Mouse (Mus musculus) intestine, embryonic 14.5 days (tissue): ENCODE data around the gene Setd7. TPM values are rescaled to one million over a fixed set of nuclear protein-coding genes. Genes with fewer than 3 reads are reported as not detected.

ENCODE experiments used
- ATAC-seq: fragments of 200-750 bp; cut with Nextera tagmentation; replicated peaks from 2 replicates; pipeline ENCODE4 v1.8.0; 2017; ENCODE audit warnings: low read depth, moderate number of reproducible peaks, moderate TSS enrichment, moderate library complexity; ENCODE audit not compliant: low FRiP score, low TSS enrichment
- DNase-seq: peaks from one replicate; pipeline ENCODE4 v3.0.0-alpha.2; 2018; ENCODE audit warnings: low spot score
- H3K27ac ChIP-seq: fragments of 300-500 bp; sonication (generic); 2 replicates; pipeline ENCODE4 v1.5.1; 2014; ENCODE audit warnings: low read depth, mild to moderate bottlenecking, control low read depth
- H3K27me3 ChIP-seq: fragments of 300-500 bp; sonication (generic); replicated peaks from 2 replicates; pipeline ENCODE4 v1.6.1; 2014; ENCODE audit warnings: low read length, control low read depth; ENCODE audit not compliant: control insufficient read depth, insufficient read depth
- H3K36me3 ChIP-seq: fragments of 300-500 bp; sonication (generic); 2 replicates; pipeline ENCODE4 v1.6.1; 2014; ENCODE audit warnings: low read length, control low read depth; ENCODE audit not compliant: control insufficient read depth, insufficient read depth
- H3K4me1 ChIP-seq: fragments of 300-500 bp; sonication (generic); replicated peaks from 2 replicates; pipeline ENCODE4 v1.6.1; 2014; ENCODE audit warnings: low read length, control low read depth, mixed read lengths; ENCODE audit not compliant: control insufficient read depth, insufficient read depth
- H3K4me2 ChIP-seq: fragments of 300-500 bp; sonication (generic); 2 replicates; pipeline ENCODE4 v1.6.1; 2014; ENCODE audit warnings: low read length
- H3K4me3 ChIP-seq: fragments of 300-500 bp; sonication (generic); 2 replicates; pipeline ENCODE4 v1.5.1; 2014; ENCODE audit warnings: low read depth, low read length, control low read depth, mixed read lengths
- H3K9ac ChIP-seq: fragments of 300-500 bp; sonication (generic); 2 replicates; pipeline ENCODE4 v1.6.1; 2014; ENCODE audit warnings: mild to moderate bottlenecking, low read length
- H3K9me3 ChIP-seq: fragments of 300-500 bp; sonication (generic); 2 replicates; pipeline ENCODE4 v1.6.1; 2016; ENCODE audit warnings: low read length, control low read depth; ENCODE audit not compliant: control insufficient read depth
- WGBS: fragments of 180-500 bp; shearing (Covaris S2); extraction: QIAGEN DNeasy Blood & Tissue Kit; methylation state at CpG from one replicate; pipeline ENCODE4 v1.1.7; 2014; 5-methylcytosine and 5-hydroxymethylcytosine counted together
- polyA plus RNA-seq: library from polyadenylated mRNA; unstranded; fragments of >200 nt; fragmentation: Nextera tagmentation; extraction: Ambion mirVana; gene quantifications from 2 replicates; pipeline ENCODE4 v1.2.1, GENCODE M21; 2014

Gene Setd7
- polyA plus RNA-seq, 1 experiment from 2014 or later: 4.2 TPM

DNA sequence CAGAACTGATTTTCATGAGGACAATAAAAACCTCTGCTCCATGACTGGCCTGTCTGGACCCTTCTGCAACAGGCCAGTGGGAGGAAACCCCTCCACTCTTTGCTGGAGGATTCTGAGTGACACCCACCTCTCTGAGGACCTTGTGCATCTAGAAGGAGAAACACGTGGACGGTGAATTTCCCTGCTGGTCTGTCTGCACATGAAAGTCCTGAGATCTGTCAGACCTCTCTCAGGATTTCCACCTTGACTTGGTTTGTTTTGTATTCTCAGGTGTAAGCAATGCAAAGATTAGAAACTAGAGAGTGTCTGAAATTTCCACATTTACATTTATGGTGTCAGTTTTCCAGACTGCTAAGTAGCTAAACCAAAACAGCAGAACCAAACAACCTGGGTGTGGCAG, 8.5 kb downstream of the Setd7 start:
- H3K27me3 ChIP-seq: no peaks in the 10 kb centered on the region
- no peaks in the 10 kb centered on the region for H3K9me3 ChIP-seq
- H3K27ac ChIP-seq: no peak overlapping the region
- H3K4me2 ChIP-seq: no peak overlapping the region
- no peak overlapping the region for H3K4me3 ChIP-seq
- no peak overlapping the region for H3K9ac ChIP-seq
- peaks cover 8% of the 10 kb centered on the region for H3K4me1 ChIP-seq
- peaks cover 11% of the 10 kb centered on the region for H3K36me3 ChIP-seq
- ATAC-seq (no peak), DNase-seq (no peak)
- WGBS: 75% methylated on average over 2 of the region's 2 CpGs

- no peak overlapping the region for H3K9ac ChIP-seq
- H3K4me3 ChIP-seq: no peak overlapping the region
- H3K36me3 ChIP-seq: peaks cover 11% of the 10 kb centered on the region
- DNase-seq (no peak), ATAC-seq (no peak)
- WGBS: 86% methylated on average over 17 of the region's 17 CpGs
- no peaks in the 10 kb centered on the region for H3K9me3 ChIP-seq
- no peak overlapping the region for H3K27ac ChIP-seq
- no peaks in the 10 kb centered on the region for H3K27me3 ChIP-seq
- H3K4me1 ChIP-seq: peaks cover 8% of the 10 kb centered on the region
- no peak overlapping the region for H3K4me2 ChIP-seq
Measured at GRCm38 (mm10) chr3:51548987-51549579, 11.6 kb downstream of the Setd7 start.

GRCm38 (mm10) chr3:51547577-51547976, 13.1 kb downstream of the Setd7 start:
- H3K9me3 ChIP-seq: no peaks in the 10 kb centered on the region
- no peaks in the 10 kb centered on the region for H3K27me3 ChIP-seq
- H3K36me3 ChIP-seq: peaks cover 14% of the 10 kb centered on the region
- 80% methylated on average over 6 of the region's 6 CpGs for WGBS
- DNase-seq (no peak), ATAC-seq (no peak)
- H3K4me3 ChIP-seq: no peak overlapping the region
- H3K4me1 ChIP-seq: no peaks in the 10 kb centered on the region
- no peak overlapping the region for H3K27ac ChIP-seq
- H3K9ac ChIP-seq: no peak overlapping the region
- no peak overlapping the region for H3K4me2 ChIP-seq

GRCm38 (mm10) chr3:51544442-51545128, 16.1 kb downstream of the Setd7 start:
- Histone ChIP-seq H3K4me3 (no peak overlapping the region), H3K36me3 (peaks cover 35% of the 10 kb centered on the region), H3K4me2 (no peak overlapping the region), H3K4me1 (no peaks in the 10 kb centered on the region), H3K9me3 (no peaks in the 10 kb centered on the region), H3K9ac (no peak overlapping the region), H3K27me3 (no peaks in the 10 kb centered on the region), H3K27ac (no peak overlapping the region)
- ATAC-seq (no peak), DNase-seq (no peak)
- 83% methylated on average over 19 of the region's 19 CpGs for WGBS

GRCm38 (mm10) chr3:51540659-51541058, 20.0 kb downstream of the Setd7 start:
- DNase-seq (no peak), ATAC-seq (no peak)
- no peak overlapping the region for H3K27ac ChIP-seq
- no peaks in the 10 kb centered on the region for H3K4me1 ChIP-seq
- no peak overlapping the region for H3K4me2 ChIP-seq
- no peaks in the 10 kb centered on the region for H3K9me3 ChIP-seq
- WGBS: 92% methylated on average over 9 of the region's 9 CpGs
- no peak overlapping the region for H3K4me3 ChIP-seq
- peaks cover 57% of the 10 kb centered on the region for H3K36me3 ChIP-seq
- no peak overlapping the region for H3K9ac ChIP-seq
- H3K27me3 ChIP-seq: no peaks in the 10 kb centered on the region

DNA sequence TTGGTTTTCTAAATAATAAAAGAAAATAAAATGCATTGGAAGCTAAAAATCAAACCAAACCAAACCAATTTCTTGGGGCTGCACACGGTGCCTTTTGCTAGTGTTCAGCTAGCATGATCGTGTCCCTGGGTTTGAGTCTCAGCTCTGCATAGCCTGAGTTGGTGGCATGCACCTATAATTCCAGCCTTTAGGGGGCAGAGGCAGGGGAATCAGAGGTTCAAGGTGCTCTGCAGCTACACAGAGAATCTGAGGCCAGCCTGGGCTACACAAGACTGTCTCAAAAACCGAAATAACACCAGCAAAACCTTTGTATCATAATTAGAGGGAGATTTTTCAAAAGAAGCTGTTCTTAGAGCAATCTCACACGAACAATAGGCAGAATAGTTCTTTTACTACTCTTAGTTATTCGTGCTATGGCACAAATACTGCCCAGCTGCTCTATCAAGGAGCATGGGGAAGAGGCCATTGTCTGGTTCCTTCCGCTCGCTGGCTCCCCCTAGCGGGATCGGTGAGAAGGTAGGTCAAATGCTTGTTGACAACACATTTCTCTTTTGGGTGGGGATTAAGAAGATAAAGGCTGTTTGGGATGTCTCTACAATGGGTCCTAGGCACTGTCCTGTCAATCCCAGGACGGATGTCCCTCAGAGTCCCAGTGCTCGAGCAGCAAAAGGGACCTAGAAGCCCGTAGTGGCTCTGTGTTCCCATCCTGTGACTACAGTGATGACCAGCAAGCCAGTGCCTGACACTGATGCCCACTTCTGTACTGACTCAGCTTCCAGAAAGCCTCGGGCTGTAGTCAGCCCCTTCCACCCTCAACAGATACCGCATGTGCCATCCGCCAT, 20.9 kb downstream of the Setd7 start:
- Histone ChIP-seq H3K27me3 (no peaks in the 10 kb centered on the region), H3K4me1 (no peaks in the 10 kb centered on the region), H3K9me3 (no peaks in the 10 kb centered on the region), H3K36me3 (peaks cover 65% of the 10 kb centered on the region), H3K9ac (no peak overlapping the region), H3K4me3 (no peak overlapping the region), H3K27ac (no peak overlapping the region), H3K4me2 (no peak overlapping the region)
- DNase-seq: peak; percentile 81
- WGBS: 55% methylated on average over 15 of the region's 15 CpGs
- no peak for ATAC-seq

- DNase-seq (no peak), ATAC-seq (no peak)
- 64% methylated on average over 9 of the region's 9 CpGs for WGBS
- Histone ChIP-seq H3K9ac (no peak overlapping the region), H3K27ac (no peak overlapping the region), H3K4me2 (no peak overlapping the region), H3K27me3 (no peaks in the 10 kb centered on the region), H3K4me1 (peaks cover 24% of the 10 kb centered on the region), H3K9me3 (no peaks in the 10 kb centered on the region), H3K4me3 (no peak overlapping the region), H3K36me3 (peaks cover 67% of the 10 kb centered on the region)
Measured at GRCm38 (mm10) chr3:51534013-51534412, 26.7 kb downstream of the Setd7 start.

- H3K27ac ChIP-seq: no peak overlapping the region
- no peak for ATAC-seq
- no peaks in the 10 kb centered on the region for H3K9me3 ChIP-seq
- peaks cover 66% of the 10 kb centered on the region for H3K36me3 ChIP-seq
- no peak overlapping the region for H3K4me2 ChIP-seq
- no peak for DNase-seq
- H3K4me1 ChIP-seq: peaks cover 24% of the 10 kb centered on the region
- 78% methylated on average over 5 of the region's 5 CpGs for WGBS
- no peak overlapping the region for H3K9ac ChIP-seq
- H3K27me3 ChIP-seq: no peaks in the 10 kb centered on the region
- no peak overlapping the region for H3K4me3 ChIP-seq
Measured at GRCm38 (mm10) chr3:51533573-51533972, 27.1 kb downstream of the Setd7 start.
